Mouse (Mus musculus) left cerebral cortex, adult 18-20 months (tissue): ENCODE results near the gene Slc25a38. TPM values are rescaled to one million over a fixed set of nuclear protein-coding genes. Genes with fewer than 3 reads are reported as not detected.

Source experiments
- DNase-seq, 2 experiments: peaks; one replicate each; pipeline ENCODE4 v3.0.0; 2021 to 2022; ENCODE audit warnings: low spot score in 2 of 2, mixed read lengths in 1 of 2
- total RNA-seq, 2 experiments: library from RNA; stranded (reverse); gene quantifications; 2 replicates each; pipeline ENCODE4 v1.2.3; 2021

Slc25a38 gene
- total RNA-seq, 2 experiments from 2014 or later: 26.0 to 26.5 TPM

DNA sequence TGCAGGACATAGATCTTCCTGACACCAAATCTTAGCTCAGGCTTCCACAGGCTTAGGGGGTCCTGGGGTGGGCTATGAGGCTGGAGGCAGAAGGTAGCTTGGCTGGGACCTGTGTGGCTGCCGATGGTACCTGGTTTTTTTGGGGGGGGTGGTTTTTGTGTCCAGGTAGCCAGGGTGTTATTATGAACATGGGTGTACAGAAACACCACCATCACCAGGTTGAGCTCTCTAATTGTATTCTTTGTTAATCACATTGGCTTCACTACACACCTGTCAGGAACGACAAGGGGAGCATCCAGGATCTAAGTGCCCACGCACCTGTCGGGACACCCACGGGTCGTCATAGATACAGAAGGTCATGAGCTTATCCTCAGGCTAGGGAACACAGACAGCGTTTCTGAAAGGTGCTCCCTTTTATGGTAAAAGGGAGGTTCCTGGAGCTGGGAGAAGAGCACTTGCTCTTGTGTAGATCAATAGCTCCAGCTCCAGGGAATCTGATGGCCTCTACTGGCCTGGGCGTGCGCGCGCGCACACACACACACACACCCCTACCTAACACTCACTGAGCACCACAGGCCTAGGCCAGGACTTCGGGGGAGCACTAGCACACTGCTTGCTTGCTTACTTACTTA is 24.5 kb downstream of the Slc25a38 start:
- no peak for DNase-seq

DNA sequence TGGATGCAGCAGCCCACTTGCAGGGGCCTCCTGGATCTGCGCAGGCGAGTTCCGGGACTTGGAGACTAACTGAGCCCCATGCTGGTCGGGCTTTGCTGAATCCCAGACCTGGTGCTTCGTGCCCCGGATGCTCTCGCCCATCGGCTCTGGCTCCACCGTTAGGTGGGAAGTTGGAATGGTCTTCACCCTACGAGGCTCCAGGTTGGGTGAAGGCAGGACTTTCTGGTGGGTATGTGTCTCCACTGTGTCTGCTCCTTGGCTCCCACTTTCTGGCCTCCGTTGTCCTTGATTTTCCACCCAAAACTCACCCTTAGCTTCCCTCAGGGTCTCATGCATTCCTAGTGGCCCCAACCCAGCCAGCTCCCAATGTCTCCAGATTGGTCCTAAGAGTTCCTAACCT is 25.3 kb downstream of the Slc25a38 start:
- no peak for DNase-seq

DNA sequence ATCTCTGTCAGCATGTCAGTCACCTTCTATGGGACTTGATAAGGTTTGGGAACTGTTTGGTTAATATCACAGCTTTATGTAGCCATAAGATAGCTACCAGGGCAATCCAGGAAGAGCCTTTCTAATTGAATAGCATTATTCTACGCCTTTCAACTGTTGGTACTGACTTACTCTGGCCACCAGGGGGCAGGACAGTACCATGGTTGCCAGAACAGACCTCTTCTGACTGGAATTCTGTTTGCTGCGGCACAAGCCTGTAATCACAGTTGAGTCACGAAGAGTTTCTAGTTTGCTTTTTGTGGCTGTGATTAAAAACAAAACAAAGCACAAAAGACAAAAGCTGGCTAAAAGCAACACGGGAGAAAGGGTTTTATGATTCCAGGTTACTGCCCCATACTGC is 30.5 kb downstream of the Slc25a38 start:
- DNase-seq: peak; percentile 85 to 92

DNA sequence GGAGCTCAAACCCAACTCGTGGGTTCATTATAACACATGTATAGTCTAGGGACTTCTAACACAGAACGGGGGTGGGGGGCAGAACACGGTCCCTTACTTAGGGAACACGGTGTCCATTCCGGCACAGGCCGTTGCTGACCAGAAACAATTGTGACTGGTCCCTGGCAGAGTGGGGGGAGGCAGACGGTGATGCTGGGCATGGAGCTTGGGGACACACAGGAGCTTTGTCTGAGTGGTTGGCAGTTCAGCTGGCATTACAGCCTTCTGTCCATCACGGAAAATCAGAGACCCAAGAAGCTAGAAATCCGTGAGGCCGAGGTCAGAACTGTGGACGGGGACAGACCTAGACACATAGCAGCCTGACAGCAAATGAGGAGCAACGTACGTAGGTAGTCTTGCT is 34.3 kb downstream of the Slc25a38 start:
- peak; percentile 17 to 22 for DNase-seq

DNA sequence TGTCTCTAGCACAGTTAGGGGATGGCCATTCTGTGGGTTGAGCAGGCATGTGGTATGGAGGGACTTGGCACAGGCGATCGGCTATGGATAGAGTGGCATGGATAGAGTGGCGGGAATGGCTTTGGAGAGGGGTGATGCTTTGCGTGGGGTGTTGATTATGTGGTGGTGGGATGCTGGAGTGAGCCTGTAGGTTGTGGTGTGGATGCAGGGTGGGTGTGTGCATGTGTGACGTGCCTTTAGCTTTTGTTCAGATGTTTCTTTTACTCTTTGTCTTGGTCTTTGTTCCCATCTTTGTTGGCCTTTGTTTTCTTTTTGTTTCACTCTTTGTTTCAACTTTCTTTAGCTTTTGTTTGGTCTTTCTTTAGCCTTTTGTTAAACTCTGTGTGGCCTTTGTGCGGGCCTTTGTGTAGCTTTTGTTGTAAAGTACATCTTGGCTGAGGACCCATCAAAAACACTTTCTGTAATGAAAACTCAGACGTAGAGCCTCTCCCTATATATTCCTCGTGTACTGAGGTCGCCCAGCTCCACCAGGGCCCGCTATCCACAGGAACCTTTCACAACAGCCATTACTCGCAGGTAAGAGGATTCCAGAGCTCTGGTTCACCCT is 39.2 kb downstream of the Slc25a38 start, which contains the start of gene Mobp:
TSS of gene Mobp (plus strand) at position 486 of the 607 bp plus-strand sequence.
- DNase-seq: peak in 1 of 2 experiments; percentile 15

DNA sequence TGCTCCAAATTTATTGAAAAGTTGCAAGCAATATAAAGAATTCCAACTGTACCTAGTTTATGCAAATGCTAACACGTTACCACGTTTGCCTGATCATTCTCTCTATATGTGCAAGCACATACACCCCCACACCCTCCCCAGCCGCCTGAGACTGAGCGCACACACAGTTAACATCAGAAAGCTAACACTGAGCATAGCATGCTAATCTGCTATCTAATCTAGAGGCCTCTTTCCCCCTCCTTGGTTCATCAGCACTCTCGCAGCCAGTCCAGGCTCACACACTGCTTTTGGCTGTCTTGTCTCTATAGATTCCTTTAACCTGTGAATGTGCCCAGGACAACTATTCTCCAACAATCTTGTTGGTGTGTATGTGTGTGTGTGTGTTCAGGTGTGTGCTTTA is 41.0 kb downstream of the Slc25a38 start:
- no peak for DNase-seq

DNA sequence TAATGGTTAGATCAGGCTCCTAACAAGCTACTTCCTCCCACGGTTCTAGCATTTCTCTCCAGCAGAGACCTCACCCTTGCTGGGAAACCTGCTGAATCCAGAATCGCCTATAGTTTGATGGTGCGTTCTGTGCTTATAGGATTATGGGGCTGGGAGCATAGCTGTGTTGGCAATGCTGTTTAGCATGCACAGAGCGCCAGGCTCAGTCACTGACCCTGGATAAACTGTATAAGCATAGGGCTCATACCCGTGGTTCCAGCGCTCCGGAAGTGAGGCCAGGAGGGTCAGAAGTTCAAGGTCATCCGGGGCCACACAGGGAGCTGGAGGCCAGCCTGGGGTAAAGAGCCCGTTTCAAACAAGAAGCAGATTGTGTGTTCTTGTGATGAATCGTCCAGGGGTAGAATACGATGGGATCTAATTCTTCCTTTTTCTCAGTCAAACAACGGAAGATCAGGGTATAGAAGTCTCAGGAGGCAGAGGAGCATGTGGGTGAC is 41.8 kb downstream of the Slc25a38 start:
- no peak for DNase-seq

DNA sequence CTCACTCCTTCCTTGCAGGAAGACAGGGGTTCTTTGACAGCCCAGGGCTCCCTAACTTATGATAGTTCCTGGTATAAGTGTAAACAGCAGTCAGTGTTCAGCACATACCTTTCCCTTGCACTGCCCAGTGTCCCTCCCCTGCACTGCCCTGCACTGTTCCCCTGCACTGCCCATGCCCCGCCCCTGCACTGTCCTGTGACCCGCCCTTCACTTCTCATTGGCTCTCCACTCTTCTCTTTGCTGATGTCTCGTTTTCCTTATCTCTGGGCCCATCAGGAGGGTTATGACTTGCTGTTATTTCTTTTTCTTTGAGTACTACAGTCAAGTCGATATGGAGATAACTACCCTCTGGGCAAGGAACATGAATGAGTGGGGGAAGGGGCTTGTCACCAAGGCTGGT is 47.9 kb downstream of the Slc25a38 start:
- DNase-seq: no peak

DNA sequence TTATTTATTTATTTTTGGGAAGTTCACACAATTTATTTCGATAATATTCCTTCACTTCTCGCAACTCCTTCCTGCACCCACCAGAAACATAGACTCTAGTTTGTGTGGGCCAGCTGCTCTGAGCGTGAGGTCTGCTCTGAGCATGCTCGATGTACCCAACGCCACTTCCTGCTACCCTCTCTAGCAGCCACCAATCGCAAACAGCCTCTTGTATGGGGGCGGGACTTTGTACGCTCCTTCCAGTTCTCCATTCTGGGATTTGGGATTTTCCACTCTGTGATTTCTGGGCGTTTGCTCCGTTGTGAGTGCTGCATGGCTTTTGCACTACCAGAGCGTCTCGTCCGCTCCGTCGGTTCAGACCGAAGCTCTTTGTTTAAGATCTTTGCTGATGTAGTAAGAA is 53.7 kb downstream of the Slc25a38 start:
- DNase-seq: no peak

DNA sequence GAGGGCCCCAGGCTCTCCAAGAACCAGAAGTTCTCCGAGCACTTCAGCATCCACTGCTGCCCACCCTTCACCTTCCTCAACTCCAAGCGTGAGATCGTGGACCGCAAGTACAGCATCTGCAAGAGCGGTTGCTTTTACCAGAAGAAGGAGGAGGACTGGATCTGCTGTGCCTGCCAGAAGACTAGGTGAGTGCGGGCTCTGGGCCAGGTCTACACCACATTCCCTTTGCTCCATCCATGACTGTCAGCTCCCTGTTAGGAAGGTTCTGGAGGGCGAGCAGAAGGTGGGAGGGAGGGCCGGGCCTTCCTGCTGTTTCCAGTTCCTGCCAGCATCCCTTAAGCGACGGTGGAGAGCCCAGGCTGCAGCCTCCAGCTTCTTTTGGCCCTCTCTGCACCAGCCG is 57.7 kb downstream of the Slc25a38 start:
- no peak for DNase-seq

DNA sequence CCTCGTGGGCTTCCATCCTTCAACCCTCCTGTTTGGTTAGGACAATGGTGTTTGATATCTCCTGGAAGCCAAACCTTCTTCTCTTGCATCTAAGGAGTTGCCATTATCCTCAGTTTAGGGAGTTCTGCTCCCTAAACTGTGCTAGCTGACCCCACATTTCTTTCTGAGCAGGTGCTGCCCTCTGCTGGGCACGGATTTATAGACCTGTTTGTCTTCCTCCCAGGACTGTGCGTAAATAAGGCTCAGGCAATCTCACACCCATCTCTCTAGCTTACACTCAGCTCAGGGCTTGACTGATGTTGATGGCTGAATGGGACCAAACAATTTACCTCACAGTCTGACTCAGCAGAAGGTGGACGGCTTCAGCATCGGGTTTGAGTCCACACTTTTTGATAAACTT is 61.1 kb downstream of the Slc25a38 start:
- DNase-seq: peak; percentile 65 to 76

Other genes starting within 250 kb of the Slc25a38 start
- 10 to 100 TPM; 76.0 to 76.9 TPM for gene Wdr48, start 215.5 kb upstream of the Slc25a38 start, total RNA-seq
- 10 to 100 TPM; 37.1 to 38.2 TPM for gene Gorasp1, start 172.8 kb upstream of the Slc25a38 start, total RNA-seq
- gene Ttc21a, start 172.8 kb upstream of the Slc25a38 start, total RNA-seq: under 1 TPM; 0.19 to 0.49 TPM
- gene Csrnp1, start 125.7 kb upstream of the Slc25a38 start, total RNA-seq: 10 to 100 TPM; 20.5 to 26.8 TPM
- under 1 TPM; 0.07 to 0.12 TPM for gene Xirp1, start 86.8 kb upstream of the Slc25a38 start, total RNA-seq
- gene Cx3cr1, start 40.5 kb upstream of the Slc25a38 start, total RNA-seq: 10 to 100 TPM; 26.6 to 28.4 TPM
- gene Ccr8, start 18.3 kb upstream of the Slc25a38 start, total RNA-seq: not detected
- gene Rpsa, start 17.3 kb downstream of the Slc25a38 start, total RNA-seq: 100 to 1,000 TPM; 449 to 459 TPM
- 100 to 1,000 TPM; 189 to 204 TPM for gene Mobp, start 39.3 kb downstream of the Slc25a38 start, total RNA-seq
- 10 to 100 TPM; 79.9 to 84.9 TPM for gene Myrip, start 191.1 kb downstream of the Slc25a38 start, total RNA-seq